Mouse (Mus musculus) thymus, postnatal 10 days (tissue): ENCODE measurements around the gene Slc7a15.
"Not testable (repeated sequence)": the region's sequence is repeated elsewhere in the genome, so short reads cannot be mapped to it uniquely, and the experiment has no call there.

Experiments
- DNase-seq, 2 experiments: peaks; one replicate each; pipeline ENCODE4 v3.0.0; 2021; ENCODE audit warnings: low spot score in 2 of 2

Slc7a15 gene

GRCm38 (mm10) chr12:8598966-8599365 lies at the start of gene Slc7a15:
TSS of gene Slc7a15 (minus strand) at chr12:8599066.
- not testable (repeated sequence) for DNase-seq

DNA sequence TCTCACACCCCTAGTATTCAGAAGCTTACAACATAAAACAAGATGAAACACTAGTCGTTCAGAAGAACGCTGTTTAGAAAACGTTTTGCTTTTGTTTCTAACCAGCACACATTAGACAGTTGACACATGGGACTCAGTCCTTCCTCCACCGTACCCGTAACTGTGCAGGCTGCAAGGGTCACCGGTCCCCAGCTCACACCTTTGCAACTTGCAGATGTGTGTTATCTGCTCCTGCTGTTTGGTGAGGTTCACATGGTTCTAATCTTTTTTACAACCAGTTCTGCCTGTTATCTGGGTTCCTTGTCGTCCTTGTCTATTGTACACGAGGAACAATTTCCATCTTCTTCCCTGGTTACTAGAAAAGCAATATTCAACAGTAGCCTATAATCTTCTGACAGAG lies 49.3 kb upstream of the Slc7a15 start:
- not testable (repeated sequence) for DNase-seq

DNA sequence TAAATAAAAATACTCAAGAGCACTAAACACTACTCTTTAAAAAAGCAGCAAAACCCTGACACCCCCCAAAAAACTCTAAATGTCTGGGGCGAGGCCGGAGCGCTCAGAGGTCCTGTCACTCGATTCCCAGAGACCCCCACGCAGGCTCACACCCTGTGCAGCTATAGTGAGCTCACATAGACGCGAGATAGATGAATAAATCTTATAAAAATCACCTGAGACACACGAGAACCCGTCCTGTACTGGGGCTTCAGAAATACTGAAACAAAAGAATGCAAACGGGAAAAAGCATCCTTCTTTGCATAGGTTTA lies 42.5 kb upstream of the Slc7a15 start:
- DNase-seq: no peak

DNA sequence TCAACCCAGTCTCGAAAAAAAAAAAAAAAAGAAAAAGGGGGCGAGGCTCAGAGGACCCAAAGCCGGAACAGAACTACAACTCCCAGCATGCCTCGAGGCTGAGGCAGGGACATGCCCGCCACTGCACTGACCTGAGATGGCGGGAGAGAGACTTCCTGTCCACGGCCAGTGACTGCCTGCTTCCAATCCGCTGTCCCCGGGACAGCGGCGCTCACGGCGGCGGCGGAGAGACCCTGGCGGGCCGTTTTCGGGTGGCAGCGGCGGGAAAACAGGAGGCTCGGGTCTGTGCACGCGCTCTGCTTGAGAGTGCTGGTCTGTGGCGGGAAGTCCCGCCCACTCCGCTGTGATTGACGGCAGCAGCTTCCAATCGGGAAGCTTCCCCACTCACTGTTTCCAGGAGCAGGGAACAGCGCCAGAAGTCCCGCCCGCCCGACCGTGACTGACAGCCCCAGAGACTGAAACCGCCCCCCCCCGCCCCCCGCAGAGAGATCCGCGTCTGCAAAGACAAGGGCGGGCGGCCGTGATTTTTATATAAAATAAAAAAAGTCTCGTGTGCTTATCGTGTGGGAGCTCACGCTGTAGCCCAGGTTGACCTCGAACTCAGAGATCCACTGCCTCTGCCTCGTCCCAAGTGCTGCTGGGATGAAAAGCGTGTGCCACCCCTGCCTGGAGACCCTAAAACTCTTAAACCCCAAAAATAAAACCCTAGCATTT lies 42.0 kb upstream of the Slc7a15 start:
- DNase-seq: peak; percentile 97 to 98

- DNase-seq: not testable (repeated sequence)
Measured at GRCm38 (mm10) chr12:8640186-8640585, 41.3 kb upstream of the Slc7a15 start.

DNA sequence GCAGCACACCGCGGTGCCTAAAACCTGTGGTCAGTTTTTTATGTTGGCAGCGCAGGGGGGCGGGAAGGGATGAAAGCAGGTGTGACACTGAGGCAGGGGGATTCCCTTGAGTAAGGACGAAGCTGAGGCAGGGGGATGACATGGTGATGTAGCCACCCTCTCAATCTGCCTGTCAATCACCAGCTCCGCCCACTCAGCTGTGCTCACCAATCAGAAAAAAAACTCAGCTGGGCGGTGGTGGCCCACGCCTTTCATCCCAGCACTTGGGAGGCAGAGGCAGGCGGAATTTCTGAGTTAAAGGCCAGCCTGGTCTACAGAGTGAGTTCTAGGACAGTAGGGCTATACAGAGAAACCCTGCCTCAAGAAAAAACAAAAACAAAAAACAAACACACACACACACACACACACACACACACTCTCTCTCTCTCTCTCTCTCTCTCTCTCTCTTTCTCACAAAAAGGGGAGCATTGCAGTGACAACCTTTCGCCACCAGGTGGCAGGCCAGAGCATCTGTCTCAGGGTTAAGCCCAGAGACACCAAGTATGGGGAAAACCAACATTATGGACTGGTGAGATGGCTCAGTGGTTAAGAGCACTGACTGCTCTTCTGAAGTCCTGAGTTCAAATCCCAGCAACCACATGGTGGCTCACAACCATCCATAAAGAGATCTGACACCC lies 39.7 kb upstream of the Slc7a15 start:
- peak; percentile 83 to 92 for DNase-seq

- no peak for DNase-seq
Measured at GRCm38 (mm10) chr12:8636945-8637344, 38.1 kb upstream of the Slc7a15 start.

DNA sequence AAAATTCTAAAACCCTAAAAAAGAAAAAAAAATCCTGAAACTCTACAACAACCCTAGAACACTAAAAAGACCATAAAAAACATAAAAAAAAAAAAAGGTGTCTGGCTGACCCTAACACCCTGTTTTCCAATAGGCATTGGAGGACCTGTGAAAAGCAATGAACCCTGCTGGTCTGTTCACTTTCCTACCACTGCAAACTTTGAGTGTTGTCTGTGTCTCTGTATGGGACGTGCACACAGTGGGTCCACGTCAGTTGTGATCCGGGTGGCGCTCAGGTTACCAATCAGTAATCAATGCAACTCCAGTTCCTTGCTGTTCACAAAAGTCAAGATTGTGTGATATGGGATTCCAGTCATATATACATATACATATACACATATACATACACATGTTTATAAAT lies 36.7 kb upstream of the Slc7a15 start:
- no peak for DNase-seq

GRCm38 (mm10) chr12:8634306-8634705 lies 35.4 kb upstream of the Slc7a15 start:
- no peak for DNase-seq

GRCm38 (mm10) chr12:8632737-8633365 lies 34.0 kb upstream of the Slc7a15 start:
- no peak for DNase-seq

DNA sequence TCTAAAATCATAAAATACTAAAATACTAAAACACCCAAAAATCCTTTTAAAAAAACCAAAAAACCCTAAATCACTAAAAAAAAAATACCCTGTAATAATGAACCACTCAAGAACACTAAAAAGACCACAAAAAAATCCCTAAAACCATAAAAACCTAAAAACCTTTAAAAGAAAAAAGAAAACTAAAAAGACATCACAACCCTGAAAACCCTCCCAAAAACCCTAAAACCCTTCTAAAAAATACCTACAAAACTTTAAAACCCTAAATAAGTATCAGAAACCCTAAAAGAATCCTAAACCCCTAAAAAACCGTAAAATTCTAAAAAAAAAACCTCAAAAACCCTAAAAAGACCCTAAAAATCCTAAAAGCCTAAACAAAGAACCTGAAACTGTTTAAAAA lies 32.8 kb upstream of the Slc7a15 start:
- DNase-seq: no peak

GRCm38 (mm10) chr12:8629537-8629936 lies 30.7 kb upstream of the Slc7a15 start:
- DNase-seq: no peak

GRCm38 (mm10) chr12:8620678-8621018 lies 21.8 kb upstream of the Slc7a15 start:
- no peak for DNase-seq

DNA sequence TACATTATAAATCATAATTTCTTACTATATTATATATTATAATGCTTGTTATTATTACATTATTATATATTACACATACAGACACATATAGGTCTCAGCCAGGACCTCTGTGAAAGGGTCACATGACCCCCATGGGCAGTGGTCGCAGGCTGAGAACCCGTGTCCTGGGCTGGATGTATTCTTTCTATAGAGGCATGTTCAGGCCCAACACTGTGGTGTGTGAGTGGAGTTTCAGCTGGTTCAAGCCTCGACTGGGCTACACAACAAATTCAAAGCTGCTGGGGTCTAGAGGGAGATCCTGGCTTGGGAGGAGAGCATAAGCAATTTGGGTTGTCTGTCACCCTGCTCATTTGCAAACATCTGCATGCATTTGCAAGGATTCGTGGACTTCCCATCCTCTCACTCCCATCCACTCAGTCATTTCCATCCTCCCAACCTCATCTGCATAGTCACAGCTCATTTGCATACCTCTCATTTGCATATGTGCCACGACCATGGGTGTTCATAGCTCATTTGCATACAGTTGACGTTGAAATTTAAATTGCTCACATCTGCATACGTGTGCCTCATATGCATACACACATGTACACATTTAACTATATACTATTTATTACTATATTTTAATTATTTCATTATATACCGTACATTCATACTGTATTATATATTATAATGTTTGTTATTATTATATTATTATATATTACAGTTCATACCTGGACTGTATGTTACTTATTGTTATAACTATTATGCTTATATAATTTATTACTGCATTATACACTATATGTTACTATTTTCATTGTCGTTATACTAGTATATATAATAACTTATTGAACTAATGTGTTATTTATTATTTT lies 21.2 kb upstream of the Slc7a15 start:
- DNase-seq: no peak

DNA sequence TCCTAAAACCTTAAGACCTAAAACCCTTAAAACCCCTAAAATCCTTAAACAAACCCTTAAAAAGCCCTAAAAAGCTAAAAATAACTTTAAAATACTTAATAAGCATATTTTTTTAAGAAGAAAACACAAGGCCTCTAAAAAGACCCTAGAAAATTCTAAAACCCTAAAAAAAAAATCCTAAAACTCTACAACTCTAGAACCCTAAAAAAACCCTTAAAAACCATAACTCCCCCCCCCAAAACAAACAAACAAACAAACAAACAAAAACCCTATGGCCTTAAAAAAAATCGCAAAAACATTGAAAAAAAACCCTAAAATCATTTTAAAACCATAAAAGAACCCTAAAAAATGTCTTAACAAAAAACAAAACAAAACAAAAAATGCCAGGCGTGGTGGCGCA lies 19.4 kb upstream of the Slc7a15 start:
- DNase-seq: no peak

DNA sequence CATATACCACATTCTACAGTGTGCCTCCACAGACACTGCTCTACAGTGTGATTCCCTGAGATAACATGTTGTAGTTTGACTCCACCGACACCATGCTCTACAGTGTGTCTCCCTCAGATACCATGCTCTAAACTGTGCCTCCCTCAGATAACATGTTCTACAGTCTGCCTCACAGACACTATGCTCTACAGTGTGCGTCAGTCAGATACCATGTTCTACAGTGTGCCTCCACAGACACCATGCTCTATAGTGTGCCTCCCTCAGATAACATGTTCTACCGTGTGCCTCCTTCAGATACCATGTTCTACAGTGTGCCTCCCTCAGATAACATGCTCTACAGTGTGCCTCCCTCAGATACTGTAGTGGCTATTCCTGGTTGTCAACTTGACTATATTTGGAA lies 10.2 kb upstream of the Slc7a15 start:
- no peak for DNase-seq

DNA sequence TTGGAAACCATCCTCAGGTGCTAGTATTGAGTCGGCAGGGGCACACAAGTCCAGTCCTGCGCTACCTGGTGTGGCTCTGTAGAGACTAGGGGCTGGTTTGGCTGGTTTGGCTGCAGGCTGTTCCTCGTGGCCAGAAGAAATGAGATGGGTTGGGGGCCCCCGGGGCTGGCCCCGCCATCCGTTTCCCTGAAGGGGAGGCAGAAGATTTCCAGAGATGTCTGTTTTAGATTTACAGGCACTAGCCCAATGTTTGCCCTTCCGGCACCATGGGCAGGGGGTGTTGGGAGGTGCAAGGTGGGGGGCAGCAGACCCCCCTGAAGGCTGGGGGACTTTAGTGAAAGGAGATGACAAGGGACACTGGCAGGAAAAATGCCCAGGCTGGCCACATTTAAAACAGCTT lies 3.3 kb downstream of the Slc7a15 start:
- no peak for DNase-seq

GRCm38 (mm10) chr12:8591326-8591725 lies 7.5 kb downstream of the Slc7a15 start:
- DNase-seq: not testable (repeated sequence)

DNA sequence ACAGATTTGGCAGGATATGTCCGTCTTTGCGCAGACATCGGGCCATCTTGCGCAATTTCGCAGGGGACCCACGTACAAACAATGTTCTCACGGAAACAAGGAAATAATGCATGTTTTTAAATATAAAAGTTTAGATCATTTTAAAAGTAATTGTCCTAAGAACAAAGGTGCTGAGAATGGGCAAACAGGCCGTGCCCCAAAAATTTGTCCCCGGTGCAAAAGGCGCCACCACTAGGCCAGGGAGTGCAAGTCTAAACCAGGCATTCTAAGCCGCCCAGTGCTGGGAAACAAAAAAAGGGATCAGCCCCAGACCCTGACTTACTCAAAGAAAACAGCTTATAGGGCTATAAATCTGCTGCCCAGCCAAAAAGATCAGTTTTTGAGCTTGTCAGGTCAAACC lies 25.5 kb downstream of the Slc7a15 start:
- DNase-seq: no peak

DNA sequence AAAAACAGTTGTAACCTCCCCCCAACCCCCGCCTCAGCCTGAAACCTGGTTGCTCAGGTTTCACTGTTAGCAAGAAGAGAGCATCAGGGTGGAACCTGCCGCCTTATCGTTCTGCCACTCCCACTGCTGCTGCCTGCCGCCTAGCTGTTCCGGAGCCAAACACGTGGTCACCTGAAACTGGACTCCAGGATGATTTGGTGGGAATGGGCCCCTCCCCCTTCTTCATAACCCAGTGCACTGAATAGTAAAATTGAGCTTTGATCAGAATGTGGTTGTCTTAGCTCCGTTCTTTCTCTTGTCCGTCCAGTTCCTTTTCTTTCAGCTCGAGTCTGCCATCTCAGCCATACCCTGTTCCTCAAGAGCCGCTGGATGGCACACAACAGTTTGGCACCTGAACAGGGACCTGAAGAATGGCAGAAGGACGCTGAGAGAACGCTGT lies 26.9 kb downstream of the Slc7a15 start:
- not testable (repeated sequence) for DNase-seq

GRCm38 (mm10) chr12:8571287-8571902 lies 27.5 kb downstream of the Slc7a15 start:
- DNase-seq: not testable (repeated sequence)

DNA sequence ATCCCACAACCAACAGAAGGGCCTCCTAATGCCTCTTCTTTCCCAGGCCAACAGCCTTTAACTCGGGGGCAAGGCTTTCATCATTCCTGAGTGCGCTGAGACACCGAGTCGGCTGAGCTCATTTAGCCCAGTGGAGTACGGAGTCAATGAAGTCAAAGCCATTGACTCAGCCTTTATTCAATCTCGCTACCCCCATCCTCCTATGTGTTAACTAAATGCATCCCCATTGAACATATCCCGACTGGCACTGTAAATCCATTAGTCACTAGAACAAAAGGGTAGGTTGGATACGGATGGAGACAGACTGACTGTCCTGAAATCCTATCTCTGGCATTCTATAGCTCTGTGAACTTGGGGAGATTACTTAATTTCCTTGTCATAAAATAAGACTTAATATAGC lies 36.7 kb downstream of the Slc7a15 start:
- not testable (repeated sequence) for DNase-seq
